Mouse (Mus musculus): ENCODE results near the gene Nhsl1. TPM values are rescaled to one million over a fixed set of nuclear protein-coding genes. Genes with fewer than 3 reads are reported as not detected.

Nhsl1 gene
- total RNA-seq, 2 experiments from 2014 or later: under 0.01 TPM; not detected in 1

Other genes starting within 250 kb of the Nhsl1 start
- gene Ect2l, start 108.1 kb upstream of the Nhsl1 start, total RNA-seq (2015; ENCODE audit: low replicate concordance): not detected in 2 replicates
- gene Ect2l, start 108.1 kb upstream of the Nhsl1 start, total RNA-seq (2017; ENCODE audit: low replicate concordance): not detected in 2 replicates
- gene Ccdc28a, start 84.0 kb upstream of the Nhsl1 start, total RNA-seq (2015; ENCODE audit: low replicate concordance): 8.8 and 11.2 TPM in 2 replicates
- 2.2 and 6.9 TPM in 2 replicates for gene Ccdc28a, start 84.0 kb upstream of the Nhsl1 start, total RNA-seq (2017; ENCODE audit: low replicate concordance)
- not detected in 2 replicates for gene Hebp2, start 227.1 kb downstream of the Nhsl1 start, total RNA-seq (2015; ENCODE audit: low replicate concordance)
- not detected in 2 replicates for gene Hebp2, start 227.1 kb downstream of the Nhsl1 start, total RNA-seq (2017; ENCODE audit: low replicate concordance)

Data from erythroid progenitor cell, adult 5-6 weeks (primary cell).